Mouse (Mus musculus): ENCODE measurements at regions not wholly inside any gene's neighbourhood (a gene's known extent, or its start where the extent isn't known, plus 50 kb on each side); places are given as distances from the start of the nearest gene placed in this dataset.

- no peak for DNase-seq (ENCODE audit: low spot score)
- WGBS = 76% methylated on average over 2 of the region's 2 CpGs
- no peak overlapping the region for H3K4me2 ChIP-seq (replicated peaks; ENCODE audit: low read depth, low read length)
- H3K9me3 ChIP-seq (ENCODE audit: control insufficient read depth, low read length) = no peaks in the 10 kb centered on the region
- H3K9ac ChIP-seq (ENCODE audit: low read depth, low read length) = no peak overlapping the region
- no peak overlapping the region for H3K4me3 ChIP-seq (ENCODE audit: low read depth, low read length)
- no peaks in the 10 kb centered on the region for H3K27me3 ChIP-seq (ENCODE audit: control insufficient read depth, insufficient read depth, low read length)
- H3K27ac ChIP-seq (ENCODE audit: low read depth, low read length) = no peak overlapping the region
- H3K4me1 ChIP-seq (replicated peaks; ENCODE audit: control insufficient read depth, insufficient read depth, low read length) = no peaks in the 10 kb centered on the region
- no peak for ATAC-seq (ENCODE audit: low FRiP score)
- H3K36me3 ChIP-seq (ENCODE audit: control insufficient read depth, insufficient read depth, low read length) = no peaks in the 10 kb centered on the region
These were observed 282.1 kb upstream of the Slitrk3 start for GRCm38 (mm10) chr3:73339730-73340129.

GRCm38 (mm10) chr3:73323214-73323613, 265.6 kb upstream of the Slitrk3 start:
- ATAC-seq (ENCODE audit: low FRiP score) (no peak), DNase-seq (ENCODE audit: low spot score) (no peak)
- H3K4me3 ChIP-seq (ENCODE audit: low read depth, low read length) = no peak overlapping the region
- WGBS = 85% methylated on average over 1 of the region's 1 CpGs
- H3K27ac ChIP-seq (ENCODE audit: low read depth, low read length) = no peak overlapping the region
- no peak overlapping the region for H3K9ac ChIP-seq (ENCODE audit: low read depth, low read length)
- no peaks in the 10 kb centered on the region for H3K4me1 ChIP-seq (replicated peaks; ENCODE audit: control insufficient read depth, insufficient read depth, low read length)
- no peaks in the 10 kb centered on the region for H3K9me3 ChIP-seq (ENCODE audit: control insufficient read depth, low read length)
- no peak overlapping the region for H3K4me2 ChIP-seq (replicated peaks; ENCODE audit: low read depth, low read length)
- no peaks in the 10 kb centered on the region for H3K27me3 ChIP-seq (ENCODE audit: control insufficient read depth, insufficient read depth, low read length)
- no peaks in the 10 kb centered on the region for H3K36me3 ChIP-seq (ENCODE audit: control insufficient read depth, insufficient read depth, low read length)

Measured in hindbrain, embryonic 11.5 days (tissue).